Mouse (Mus musculus) hindbrain, embryonic 12.5 days (tissue): Measurements from ENCODE around the gene Tjp3. TPM values are rescaled to one million over a fixed set of nuclear protein-coding genes. Genes with fewer than 3 reads are reported as not detected.

Experiments used
- ATAC-seq: fragments of 200-750 bp; cut with Nextera tagmentation; 2 replicates; pipeline ENCODE4 v1.8.0; 2017; ENCODE audit warnings: moderate TSS enrichment; ENCODE audit not compliant: low FRiP score
- H3K27ac ChIP-seq: fragments of 300-500 bp; sonication (generic); 2 replicates; pipeline ENCODE4 v1.5.1; 2016; ENCODE audit warnings: mild to moderate bottlenecking
- H3K27me3 ChIP-seq: fragments of 300-500 bp; sonication (generic); 2 replicates; pipeline ENCODE4 v1.6.1; 2016; ENCODE audit warnings: mild to moderate bottlenecking
- H3K36me3 ChIP-seq: fragments of 300-500 bp; sonication (generic); 2 replicates; pipeline ENCODE4 v1.6.1; 2016; ENCODE audit warnings: mild to moderate bottlenecking
- H3K4me1 ChIP-seq: fragments of 300-500 bp; sonication (generic); 2 replicates; pipeline ENCODE4 v1.6.1; 2016
- H3K4me2 ChIP-seq: fragments of 300-500 bp; sonication (generic); replicated peaks from 2 replicates; pipeline ENCODE4 v1.6.1; 2016; ENCODE audit warnings: mild to moderate bottlenecking
- H3K4me3 ChIP-seq: fragments of 300-500 bp; sonication (generic); 2 replicates; pipeline ENCODE4 v1.5.1; 2016; ENCODE audit warnings: mild to moderate bottlenecking
- H3K9ac ChIP-seq: fragments of 300-500 bp; sonication (generic); 2 replicates; pipeline ENCODE4 v1.6.1; 2016; ENCODE audit warnings: mild to moderate bottlenecking, moderate library complexity
- H3K9me3 ChIP-seq: fragments of 300-500 bp; sonication (generic); replicated peaks from 2 replicates; pipeline ENCODE4 v1.6.1; 2016; ENCODE audit warnings: mild to moderate bottlenecking
- WGBS: fragments of 180-500 bp; shearing (Covaris S2); methylation state at CpG from one replicate; pipeline ENCODE4 v1.1.7; 2016; 5-methylcytosine and 5-hydroxymethylcytosine counted together
- polyA plus RNA-seq: library from polyadenylated mRNA; unstranded; fragments of >200 nt; fragmentation: Nextera tagmentation; extraction: Ambion mirVana; gene quantifications from 2 replicates; pipeline ENCODE4 v1.2.1, GENCODE M21; 2016

The Tjp3 gene
- polyA plus RNA-seq, 1 experiment from 2014 or later, result 6.8 TPM

DNA sequence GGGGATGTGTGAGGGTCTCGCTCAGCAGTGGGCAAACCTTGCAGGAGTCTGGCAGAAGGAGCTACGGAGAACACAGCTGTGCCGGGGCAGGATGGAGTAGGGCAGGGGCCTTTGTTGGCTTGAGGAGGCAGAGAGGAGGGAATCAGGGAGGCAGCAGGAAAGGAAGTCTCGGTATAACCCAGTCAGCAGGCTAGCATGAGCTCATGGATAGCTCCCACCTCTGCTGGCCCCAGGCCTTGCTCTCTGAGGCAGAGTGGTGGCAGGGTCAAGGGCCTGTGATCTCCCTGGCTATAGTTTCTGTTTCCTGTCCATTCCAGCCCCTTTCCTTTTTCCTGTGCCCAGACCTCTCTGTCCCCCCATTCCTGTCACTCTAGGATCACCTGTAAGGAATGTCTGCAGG is 10.9 kb upstream of the Tjp3 start:
- 0 out of 2 replicates have a peak overlapping the region, but pooled peaks have one; percentile 0 for H3K9ac ChIP-seq
- H3K27ac ChIP-seq, result no peak overlapping the region
- H3K4me2 ChIP-seq, result no peak overlapping the region
- H3K4me3 ChIP-seq, result no peak overlapping the region
- no peaks in the 10 kb centered on the region for H3K9me3 ChIP-seq
- peaks cover 37% of the 10 kb centered on the region for H3K4me1 ChIP-seq
- WGBS, result 59% methylated on average over 4 of the region's 4 CpGs
- H3K27me3 ChIP-seq, result no peaks in the 10 kb centered on the region
- ATAC-seq, result no peak
- H3K36me3 ChIP-seq, result peaks cover 23% of the 10 kb centered on the region

DNA sequence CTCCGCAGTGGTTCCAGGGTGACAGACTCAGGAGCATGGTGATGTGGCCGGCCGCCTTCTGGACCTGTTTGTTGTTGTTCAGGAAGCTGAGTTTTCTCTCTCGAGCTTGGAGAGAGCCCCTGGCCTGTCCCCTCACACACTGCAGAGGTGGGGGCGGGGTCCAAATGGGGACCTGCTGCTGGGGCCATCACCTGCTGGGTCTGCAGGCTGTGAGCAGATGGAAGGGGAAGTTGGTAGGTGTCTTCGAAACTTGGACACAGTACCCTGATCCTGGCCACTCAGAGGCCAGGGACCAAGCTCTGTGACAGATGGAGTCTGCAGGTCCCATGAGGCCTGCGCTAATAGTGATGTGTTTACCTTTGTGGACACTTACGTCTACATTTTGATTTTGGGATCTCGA is 9.9 kb upstream of the Tjp3 start:
- WGBS, result 72% methylated on average over 9 of the region's 9 CpGs
- Histone ChIP-seq H3K27ac (no peak overlapping the region), H3K9me3 (no peaks in the 10 kb centered on the region), H3K4me1 (peaks cover 39% of the 10 kb centered on the region), H3K4me3 (no peak overlapping the region), H3K27me3 (no peaks in the 10 kb centered on the region), H3K4me2 (no peak overlapping the region), H3K9ac (no peak overlapping the region), H3K36me3 (peaks cover 13% of the 10 kb centered on the region)
- no peak for ATAC-seq

- Histone ChIP-seq H3K36me3 (peaks cover 9% of the 10 kb centered on the region), H3K27ac (no peak overlapping the region), H3K4me1 (peaks cover 42% of the 10 kb centered on the region), H3K4me2 (no peak overlapping the region), H3K4me3 (no peak overlapping the region), H3K9ac (0 out of 2 replicates have a peak overlapping the region, but pooled peaks have one; percentile 18), H3K9me3 (no peaks in the 10 kb centered on the region), H3K27me3 (no peaks in the 10 kb centered on the region)
- WGBS, result 78% methylated on average over 9 of the region's 9 CpGs
- no peak for ATAC-seq
Measured at GRCm38 (mm10) chr10:81300352-81300907, 9.0 kb upstream of the Tjp3 start.

DNA sequence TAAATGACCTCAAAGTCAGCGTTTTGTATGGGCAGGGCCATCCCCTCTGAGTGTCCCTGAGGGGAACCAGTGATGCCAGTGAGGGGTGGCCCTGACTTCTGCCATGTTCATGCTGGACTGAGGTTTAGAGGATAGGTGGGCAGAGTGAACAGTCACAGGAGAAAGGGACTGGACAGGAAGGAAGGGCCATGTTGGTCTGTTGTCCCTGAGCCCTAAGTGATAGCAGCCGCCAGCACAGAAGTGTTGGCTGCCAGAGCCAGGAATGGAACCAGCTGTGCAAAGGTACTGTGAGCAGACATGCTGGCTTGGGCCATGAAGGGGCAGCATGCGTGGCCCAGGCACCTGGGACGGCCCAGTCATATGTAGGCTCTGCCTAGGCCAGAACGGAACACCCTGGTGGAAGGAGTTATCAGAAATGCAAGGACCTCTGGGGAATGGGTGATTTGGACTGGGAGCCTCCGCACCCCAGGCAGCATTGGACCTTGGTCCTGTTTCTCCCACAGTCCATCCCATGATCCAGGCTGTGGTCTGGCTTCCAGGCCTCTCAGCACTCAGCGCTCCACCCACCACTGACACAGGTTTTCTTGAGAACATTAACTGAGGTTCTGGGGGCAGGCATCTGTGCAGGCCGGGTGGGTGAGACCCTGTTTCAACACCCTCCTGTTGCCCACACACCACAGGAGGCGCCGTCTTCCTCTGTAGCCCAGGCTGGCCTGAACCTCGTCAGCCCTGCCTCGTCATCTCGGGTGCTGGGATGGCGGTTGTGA is 8.4 kb upstream of the Tjp3 start:
- no peak overlapping the region for H3K9ac ChIP-seq
- WGBS, result 88% methylated on average over 14 of the region's 14 CpGs

DNA sequence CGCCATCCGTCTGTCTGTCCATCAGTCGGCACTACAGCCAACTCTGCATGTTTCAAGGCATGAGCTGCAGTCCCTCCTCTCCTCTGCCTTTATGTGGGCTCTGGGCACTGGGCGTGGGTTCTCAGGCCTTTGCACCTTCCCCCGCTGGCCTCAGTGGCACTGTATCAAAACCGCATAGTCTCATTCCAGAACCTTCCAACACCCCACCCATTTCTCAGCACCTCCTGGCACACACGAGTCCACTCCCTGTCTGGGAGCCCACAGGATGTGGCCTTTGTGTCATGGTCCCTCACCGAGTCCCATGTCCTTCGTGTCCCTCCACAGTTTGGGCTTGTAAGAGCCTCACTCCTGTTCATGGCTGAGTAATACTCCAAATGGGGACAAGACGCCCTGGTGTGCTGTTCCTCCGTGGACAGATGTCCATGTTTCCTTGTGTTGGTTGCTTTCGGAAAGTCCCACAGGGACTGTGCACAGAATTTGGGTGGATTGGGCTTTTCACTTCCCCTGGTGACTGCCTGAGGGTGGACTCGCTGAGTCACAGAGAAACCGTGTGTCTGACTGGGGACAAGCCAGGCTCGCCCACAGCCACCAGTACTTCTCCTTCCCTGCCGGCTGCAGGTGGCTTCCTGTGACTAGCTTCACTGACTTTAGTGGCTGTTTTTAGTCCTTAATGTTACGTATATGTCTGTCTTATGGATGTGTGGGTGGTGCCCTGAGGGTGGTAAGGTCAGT is 7.2 kb upstream of the Tjp3 start:
- WGBS, result 95% methylated on average over 17 of the region's 17 CpGs

More for the DNA sequence above, 8.4 kb upstream of the Tjp3 start:
- Histone ChIP-seq H3K4me3 (no peak overlapping the region), H3K27me3 (no peaks in the 10 kb centered on the region), H3K27ac (no peak overlapping the region), H3K36me3 (peaks cover 5% of the 10 kb centered on the region; the same call in 1 of the 2 replicates), H3K4me2 (no peak overlapping the region), H3K4me1 (peaks cover 46% of the 10 kb centered on the region), H3K9me3 (no peaks in the 10 kb centered on the region)
- no peak for ATAC-seq

GRCm38 (mm10) chr10:81297845-81298244 is 6.5 kb upstream of the Tjp3 start:
- Histone ChIP-seq H3K4me1 (peaks cover 52% of the 10 kb centered on the region), H3K9me3 (no peaks in the 10 kb centered on the region), H3K36me3 (peaks cover 5% of the 10 kb centered on the region; the same call in 1 of the 2 replicates), H3K27ac (no peak overlapping the region), H3K4me2 (no peak overlapping the region), H3K4me3 (no peak overlapping the region), H3K27me3 (no peaks in the 10 kb centered on the region), H3K9ac (no peak overlapping the region)
- WGBS, result 67% methylated on average over 10 of the region's 10 CpGs
- ATAC-seq, result no peak

More for the DNA sequence above, 7.2 kb upstream of the Tjp3 start:
- peaks cover 55% of the 10 kb centered on the region for H3K4me1 ChIP-seq
- H3K27me3 ChIP-seq, result no peaks in the 10 kb centered on the region
- H3K27ac ChIP-seq, result no peak overlapping the region
- no peak overlapping the region for H3K4me2 ChIP-seq
- no peak for ATAC-seq
- no peak overlapping the region for H3K4me3 ChIP-seq
- H3K9me3 ChIP-seq, result no peaks in the 10 kb centered on the region
- no peak overlapping the region for H3K9ac ChIP-seq
- peaks cover 5% of the 10 kb centered on the region; the same call in 1 of the 2 replicates for H3K36me3 ChIP-seq

- H3K4me2 ChIP-seq, result no peak overlapping the region
- no peaks in the 10 kb centered on the region for H3K9me3 ChIP-seq
- H3K36me3 ChIP-seq, result peaks cover 5% of the 10 kb centered on the region; the same call in 1 of the 2 replicates
- no peak overlapping the region for H3K9ac ChIP-seq
- WGBS, result 72% methylated on average over 6 of the region's 6 CpGs
- H3K4me3 ChIP-seq, result no peak overlapping the region
- ATAC-seq, result no peak
- H3K4me1 ChIP-seq, result peaks cover 50% of the 10 kb centered on the region
- no peaks in the 10 kb centered on the region for H3K27me3 ChIP-seq
- H3K27ac ChIP-seq, result no peak overlapping the region; the same call in 1 of the 2 replicates
Measured at GRCm38 (mm10) chr10:81297246-81297645, 5.9 kb upstream of the Tjp3 start.

DNA sequence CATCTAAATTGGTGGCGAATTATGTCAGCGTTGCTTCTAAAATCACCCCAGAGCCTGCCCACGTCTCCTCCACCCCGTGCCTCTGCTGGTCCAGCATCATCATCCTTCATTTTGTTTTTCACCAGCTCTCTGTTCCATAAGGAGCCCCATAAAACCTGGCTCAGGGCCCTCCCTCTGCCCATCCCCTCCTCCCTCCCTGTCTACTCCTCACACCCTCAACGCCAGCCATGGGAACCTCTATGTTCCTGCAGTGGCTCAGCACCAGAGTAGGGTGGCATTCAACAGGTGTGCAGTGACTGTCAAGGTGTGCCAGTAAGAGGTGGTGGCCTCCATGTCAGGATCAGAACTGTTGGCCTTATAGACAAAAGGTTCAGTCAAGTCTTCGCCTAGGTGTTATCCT is 3.8 kb upstream of the Tjp3 start:
- peaks cover 42% of the 10 kb centered on the region for H3K4me1 ChIP-seq
- peaks cover 5% of the 10 kb centered on the region; the same call in 1 of the 2 replicates for H3K36me3 ChIP-seq
- H3K9me3 ChIP-seq, result no peaks in the 10 kb centered on the region
- H3K9ac ChIP-seq, result no peak overlapping the region
- 97% methylated on average over 6 of the region's 6 CpGs for WGBS
- H3K27ac ChIP-seq, result no peak overlapping the region
- H3K4me3 ChIP-seq, result 0 out of 2 replicates have a peak overlapping the region, but pooled peaks have one; percentile 81
- H3K27me3 ChIP-seq, result peaks cover 13% of the 10 kb centered on the region
- no peak for ATAC-seq
- no peak overlapping the region for H3K4me2 ChIP-seq

DNA sequence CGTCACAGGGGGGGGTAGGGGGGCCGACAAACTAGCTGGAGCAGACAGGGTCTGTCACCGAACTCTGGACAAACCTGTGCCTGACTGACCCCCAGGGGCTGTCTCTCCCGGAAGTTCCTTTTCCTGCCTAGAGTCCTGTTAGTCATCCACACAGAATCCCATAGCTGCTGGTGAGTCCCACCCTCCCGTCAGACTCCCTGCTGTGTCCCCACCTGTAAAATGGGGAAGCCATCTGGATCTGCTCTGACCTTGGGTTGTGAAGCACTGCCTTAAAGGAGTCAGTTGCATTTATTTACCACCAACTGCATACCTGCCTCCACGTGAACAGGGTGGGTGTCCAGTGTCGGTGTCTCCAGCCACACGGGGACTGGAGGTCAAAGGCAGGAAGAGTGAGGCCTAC is 3.1 kb upstream of the Tjp3 start:
- no peak for ATAC-seq
- Histone ChIP-seq H3K27ac (no peak overlapping the region), H3K27me3 (peaks cover 21% of the 10 kb centered on the region), H3K4me1 (peaks cover 38% of the 10 kb centered on the region), H3K4me2 (peak overlapping the region; percentile 99), H3K4me3 (peak overlapping the region; percentile 81), H3K9ac (peak overlapping the region; percentile 86), H3K36me3 (peaks cover 5% of the 10 kb centered on the region; the same call in 1 of the 2 replicates), H3K9me3 (no peaks in the 10 kb centered on the region)
- 59% methylated on average over 8 of the region's 8 CpGs for WGBS

DNA sequence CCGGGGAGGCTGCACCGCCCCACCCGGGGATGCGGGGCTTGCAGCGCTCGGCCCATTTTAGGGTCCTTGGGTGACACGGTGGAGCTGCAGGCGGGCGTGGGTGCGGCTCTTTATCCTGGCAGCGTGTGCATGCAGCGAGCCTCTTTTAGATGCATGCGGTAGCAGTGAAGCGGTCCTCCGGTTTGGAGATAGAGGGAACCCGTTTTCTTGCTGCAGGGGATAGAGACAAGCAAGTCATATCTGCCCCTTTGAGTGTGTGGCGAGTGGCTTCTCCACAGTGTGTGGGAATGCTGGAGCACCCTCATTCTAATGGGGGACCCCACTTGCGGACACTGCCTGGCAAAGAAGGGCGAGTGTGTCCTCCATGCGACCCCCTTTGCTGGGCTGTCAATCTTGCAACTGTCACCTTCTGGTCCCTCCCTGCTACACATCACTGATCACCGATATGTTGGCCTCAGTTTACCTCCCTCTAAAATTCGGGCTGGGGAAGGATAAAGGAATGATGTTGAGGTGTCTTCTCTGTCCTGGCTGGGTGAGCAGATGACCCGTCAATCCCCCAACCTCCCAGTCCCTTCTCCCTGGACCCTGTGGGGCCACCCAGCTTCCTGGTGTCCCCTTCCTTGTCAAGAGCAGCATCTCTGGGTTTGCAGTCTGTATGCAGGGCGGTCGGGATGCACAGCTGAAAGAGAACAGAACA is 2.1 kb upstream of the Tjp3 start:
- no peak; the same call in 1 of the 2 replicates for ATAC-seq
- H3K9me3 ChIP-seq, result no peaks in the 10 kb centered on the region
- H3K36me3 ChIP-seq, result peaks cover 5% of the 10 kb centered on the region; the same call in 1 of the 2 replicates
- peak overlapping the region; percentile 92 for H3K27ac ChIP-seq
- H3K4me3 ChIP-seq, result peak overlapping the region; percentile 81
- WGBS, result 4% methylated on average over 25 of the region's 25 CpGs
- peak overlapping the region; percentile 99 for H3K4me2 ChIP-seq
- H3K4me1 ChIP-seq, result peaks cover 37% of the 10 kb centered on the region
- H3K27me3 ChIP-seq, result peaks cover 25% of the 10 kb centered on the region
- peak overlapping the region; percentile 86 for H3K9ac ChIP-seq

- H3K4me3 ChIP-seq, result peak within 1 kb of the TSS; percentile 81
- peaks cover 32% of the 10 kb centered on the region for H3K27me3 ChIP-seq
- H3K4me1 ChIP-seq, result peaks cover 37% of the 10 kb centered on the region
- peak; percentile 95 for ATAC-seq
- H3K9me3 ChIP-seq, result no peaks in the 10 kb centered on the region
- peak within 1 kb of the TSS; percentile 99 for H3K4me2 ChIP-seq
- peaks cover 5% of the 10 kb centered on the region; the same call in 1 of the 2 replicates for H3K36me3 ChIP-seq
- WGBS, result under 1% methylated on average over 69 of the region's 80 CpGs
- H3K9ac ChIP-seq, result peak within 1 kb of the TSS; percentile 86
- peak within 1 kb of the TSS; percentile 92 for H3K27ac ChIP-seq
Measured at GRCm38 (mm10) chr10:81292554-81293333, 1.4 kb upstream of the Tjp3 start, which contains the start of gene Pip5k1c. TSS of gene Pip5k1c (plus strand) at chr10:81292963.
